Mouse (Mus musculus) right cerebral cortex, postnatal 14 days (tissue): Measurements from ENCODE around the gene Bmp2k.

Experiments
- DNase-seq: peaks from one replicate; pipeline ENCODE4 v3.0.0; 2022

The Bmp2k gene

GRCm38 (mm10) chr5:96972474-96973130 is 24.9 kb upstream of the Bmp2k start:
- no peak for DNase-seq

GRCm38 (mm10) chr5:96973714-96974113 is 23.8 kb upstream of the Bmp2k start:
- no peak for DNase-seq

DNA sequence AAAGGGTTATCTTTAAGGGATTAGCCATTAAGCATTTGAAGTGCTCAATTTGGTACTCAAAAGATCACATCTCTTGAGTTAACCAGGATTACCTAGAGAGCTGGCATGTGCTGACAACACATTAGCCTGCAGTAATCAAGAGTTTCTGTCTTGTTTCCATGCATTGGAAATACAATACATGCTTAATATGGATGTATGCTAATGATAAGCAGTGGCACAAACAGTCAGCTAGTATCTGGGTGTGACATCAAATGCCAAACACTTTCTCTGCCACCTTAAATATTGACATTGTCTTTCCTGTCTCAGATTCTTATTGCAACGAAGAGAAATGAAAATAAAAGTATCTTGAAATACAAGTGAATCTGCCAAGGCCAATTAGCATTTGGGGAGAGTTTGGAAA is 22.8 kb upstream of the Bmp2k start:
- no peak for DNase-seq

- DNase-seq, result no peak
These were observed 22.4 kb upstream of the Bmp2k start for GRCm38 (mm10) chr5:96975112-96975511.

DNA sequence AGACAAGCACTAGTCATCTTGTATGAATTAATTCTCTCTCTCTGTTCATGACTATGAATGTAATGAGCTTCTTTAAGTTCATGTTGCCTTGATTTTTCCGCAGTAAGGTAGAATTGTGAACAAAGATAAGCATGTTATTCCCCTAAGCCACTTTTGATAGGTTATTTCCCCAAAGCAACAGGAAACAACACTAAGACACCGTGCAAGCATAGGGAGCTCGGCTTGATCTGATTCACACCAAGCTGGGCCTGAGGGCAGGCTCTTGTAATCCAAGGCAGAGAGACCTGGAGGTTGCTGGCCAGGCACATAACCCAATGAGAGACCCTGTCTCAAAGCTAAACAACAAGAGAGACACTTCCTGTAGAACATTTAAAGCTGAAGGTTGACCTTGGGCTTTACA is 21.3 kb upstream of the Bmp2k start:
- no peak for DNase-seq

DNA sequence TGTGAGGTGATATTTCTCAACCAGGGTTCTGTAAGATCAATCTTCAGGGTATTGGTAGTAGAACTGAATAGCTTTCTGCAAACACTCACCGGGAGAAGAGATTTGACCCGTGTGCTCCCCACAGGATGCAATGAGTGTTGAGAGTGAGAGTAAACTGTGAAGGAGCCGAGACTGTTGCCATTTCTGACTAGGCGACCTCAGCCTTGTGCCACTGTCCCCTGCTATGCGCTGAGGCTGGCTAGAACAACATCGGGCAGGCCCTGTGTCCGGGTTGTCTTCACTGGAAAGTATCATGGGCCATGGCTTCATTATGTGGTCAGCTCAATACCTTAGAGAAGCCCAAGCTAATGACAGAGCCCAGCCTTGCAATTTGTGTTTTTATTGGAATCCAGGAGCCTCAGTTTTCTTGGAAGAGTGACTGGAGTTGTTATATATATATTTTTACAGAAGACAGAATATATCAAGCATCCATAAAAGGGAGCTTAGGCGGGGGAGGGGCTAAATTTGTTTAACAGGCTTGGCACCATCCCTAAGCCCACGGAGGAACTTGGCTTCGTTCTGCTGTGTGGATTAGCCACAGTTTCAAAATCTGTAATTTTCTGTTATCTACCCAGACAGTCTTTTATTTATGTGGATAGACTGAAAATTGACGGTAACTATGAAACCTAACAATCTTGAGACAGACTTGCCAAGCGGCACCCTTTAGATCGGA is 18.0 kb upstream of the Bmp2k start:
- peak; percentile 37 for DNase-seq

- DNase-seq, result no peak
These were observed 17.4 kb upstream of the Bmp2k start for GRCm38 (mm10) chr5:96980008-96980634.

GRCm38 (mm10) chr5:96981987-96982386 is 15.5 kb upstream of the Bmp2k start:
- DNase-seq, result no peak

GRCm38 (mm10) chr5:96983142-96983541 is 14.3 kb upstream of the Bmp2k start:
- DNase-seq, result no peak

- DNase-seq, result no peak
These were observed 10.6 kb upstream of the Bmp2k start for GRCm38 (mm10) chr5:96986850-96987249.

DNA sequence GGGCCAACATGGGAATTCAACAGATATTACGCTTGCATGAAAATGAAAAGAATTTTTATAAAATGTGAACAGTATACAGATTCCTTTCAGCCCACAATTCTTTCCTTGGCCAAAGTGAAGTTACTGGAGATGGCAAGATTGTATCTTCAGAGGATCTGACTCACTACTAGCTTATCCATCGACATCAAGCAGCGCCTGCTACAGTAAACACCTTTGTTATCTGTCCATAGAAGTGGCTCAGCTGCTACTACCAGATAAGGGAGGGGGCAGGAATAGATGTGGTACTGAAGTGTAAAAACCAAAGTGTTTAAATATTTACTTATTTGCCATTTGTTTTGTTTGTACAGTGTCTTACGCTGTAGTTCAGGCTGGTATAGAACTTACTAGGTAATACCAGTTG is 8.6 kb upstream of the Bmp2k start:
- DNase-seq, result no peak

GRCm38 (mm10) chr5:96991156-96991555 is 6.3 kb upstream of the Bmp2k start:
- DNase-seq, result no peak

GRCm38 (mm10) chr5:96992651-96993050 is 4.8 kb upstream of the Bmp2k start:
- DNase-seq, result no peak

GRCm38 (mm10) chr5:96993057-96993456 is 4.4 kb upstream of the Bmp2k start:
- DNase-seq, result no peak

- DNase-seq, result no peak
These were observed 1.7 kb upstream of the Bmp2k start for GRCm38 (mm10) chr5:96995791-96996190.

DNA sequence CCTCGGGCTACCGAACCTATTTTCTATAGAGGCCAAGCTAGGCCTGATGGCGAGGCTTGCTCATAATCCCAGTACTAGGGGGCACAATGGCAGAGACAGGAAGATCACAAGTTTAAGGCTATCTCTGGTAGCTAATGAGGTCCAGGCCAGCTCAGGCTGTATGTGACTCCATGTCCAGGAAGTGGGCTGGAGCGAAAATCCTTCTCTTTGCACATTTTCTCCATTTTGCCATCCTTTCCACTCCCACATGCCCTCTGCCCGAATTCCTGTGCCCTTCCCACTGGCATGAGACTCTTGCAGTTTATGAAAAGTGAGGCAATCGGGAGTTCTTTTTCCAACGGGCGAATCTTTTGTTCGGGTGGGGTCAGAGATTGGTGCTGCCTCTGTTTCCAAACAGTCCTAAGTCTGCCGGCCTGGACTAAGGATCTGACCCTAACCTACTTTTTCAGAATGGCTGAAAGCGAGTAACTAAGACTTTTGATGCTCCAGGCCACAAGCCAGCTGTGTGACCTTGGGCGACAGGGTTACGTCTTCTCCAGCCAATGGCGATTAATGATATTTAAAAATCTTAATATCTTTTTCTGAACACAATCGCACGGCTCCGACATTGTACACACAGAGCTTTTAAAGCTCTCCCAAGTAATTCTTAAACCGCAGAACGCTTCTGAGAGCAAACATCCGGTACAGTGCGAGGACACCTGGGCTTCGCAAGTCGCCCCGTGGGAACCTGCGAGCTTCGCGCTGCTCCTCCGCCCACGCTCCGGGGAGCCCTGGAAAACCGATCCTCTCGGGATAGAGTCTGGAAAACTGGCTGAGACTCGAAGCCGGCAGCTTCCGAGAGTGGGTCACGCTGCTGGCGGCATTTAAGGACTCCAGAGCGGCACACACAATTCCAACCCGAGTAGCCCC is 834 bp upstream of the Bmp2k start:
- no peak for DNase-seq

DNA sequence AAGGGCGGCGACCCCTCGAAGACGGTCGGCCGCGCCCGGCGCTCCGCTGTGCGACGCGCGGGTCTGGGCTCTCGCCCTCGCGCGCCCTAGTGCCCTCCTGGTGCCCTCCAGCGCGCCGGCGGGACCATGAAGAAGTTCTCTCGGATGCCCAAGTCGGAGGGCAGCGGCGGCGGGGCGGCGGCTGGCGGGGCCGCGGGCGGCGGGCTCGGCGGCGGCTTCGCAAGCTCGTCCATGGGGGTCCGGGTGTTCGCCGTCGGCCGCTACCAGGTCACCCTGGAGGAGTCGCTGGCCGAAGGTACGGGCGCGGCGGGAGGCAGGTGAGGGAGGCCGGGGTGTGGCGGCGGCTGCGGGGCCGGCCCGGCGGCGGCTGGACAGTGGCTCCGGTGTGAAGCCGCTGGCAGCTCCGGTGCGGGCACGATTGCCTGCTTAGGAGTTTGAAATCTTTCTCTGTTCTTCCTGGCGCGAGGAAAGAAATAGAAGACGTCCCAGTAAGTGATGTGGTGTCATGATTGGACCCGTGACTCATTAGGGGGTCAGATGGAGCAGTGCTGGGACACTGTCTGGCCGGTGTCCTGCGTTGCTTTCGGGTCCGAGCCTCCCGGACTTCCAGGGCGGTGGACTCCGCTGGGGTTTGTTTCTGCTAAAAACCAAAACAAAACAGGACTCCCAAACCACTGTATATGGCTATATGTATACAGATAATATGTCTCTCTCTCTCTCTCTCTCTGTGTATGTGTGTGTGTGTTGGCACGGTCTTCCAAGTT is 495 bp downstream of the Bmp2k start:
- DNase-seq, result peak; percentile 42

DNA sequence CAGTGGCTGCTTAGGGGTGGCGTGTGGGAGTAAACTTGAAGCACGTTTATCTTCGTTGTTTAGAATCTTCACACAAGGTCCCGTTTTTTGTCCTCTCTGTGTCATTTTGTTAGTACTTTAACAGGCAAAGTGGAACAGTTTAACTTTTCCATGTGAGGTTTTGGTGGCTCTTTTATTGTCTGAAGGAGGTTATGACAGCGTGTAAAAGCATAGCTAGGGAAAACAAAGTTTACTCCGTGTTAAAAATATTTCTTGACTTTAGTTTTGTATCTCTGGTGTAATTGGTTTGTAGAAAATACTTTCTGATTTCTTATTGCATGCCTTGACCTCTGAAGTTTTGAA is 1.0 kb downstream of the Bmp2k start:
- no peak for DNase-seq

DNA sequence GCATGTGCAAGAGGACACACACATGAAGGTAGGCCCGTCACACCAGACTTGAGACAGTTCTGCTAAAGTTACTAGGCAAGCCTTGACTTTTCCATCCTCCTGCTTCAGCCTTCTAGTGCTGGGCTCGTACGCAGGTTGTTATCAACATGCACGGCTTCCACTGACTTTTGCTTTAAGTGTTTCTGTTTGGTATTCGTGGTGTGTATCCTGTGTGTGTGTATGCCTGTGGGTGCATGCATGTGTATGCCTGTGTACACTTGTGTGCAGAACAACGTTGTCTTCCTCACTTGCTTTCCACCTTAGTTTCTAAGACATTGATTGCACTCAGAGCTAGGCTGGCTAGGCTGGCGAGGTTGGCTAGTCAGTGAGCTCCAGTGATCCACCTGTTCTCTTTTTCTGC is 2.1 kb downstream of the Bmp2k start:
- DNase-seq, result no peak

GRCm38 (mm10) chr5:97000524-97000923 is 3.0 kb downstream of the Bmp2k start:
- no peak for DNase-seq

GRCm38 (mm10) chr5:97001153-97001552 is 3.7 kb downstream of the Bmp2k start:
- no peak for DNase-seq

GRCm38 (mm10) chr5:97001571-97001970 is 4.1 kb downstream of the Bmp2k start:
- no peak for DNase-seq

GRCm38 (mm10) chr5:97002336-97002735 is 4.8 kb downstream of the Bmp2k start:
- no peak for DNase-seq
